Mouse (Mus musculus): Measurements from ENCODE around the gene Krtap21-1.

Gene Krtap21-1

GRCm38 (mm10) chr16:89403768-89404167 is at the start of gene Krtap21-1:
Gene Krtap21-1 (minus strand): TSS chr16:89403868.
- no peak for DNase-seq (ENCODE audit: low read depth)

- DNase-seq (ENCODE audit: low read depth) = no peak
Measured at GRCm38 (mm10) chr16:89429586-89429985, 25.9 kb upstream of the Krtap21-1 start.

DNA sequence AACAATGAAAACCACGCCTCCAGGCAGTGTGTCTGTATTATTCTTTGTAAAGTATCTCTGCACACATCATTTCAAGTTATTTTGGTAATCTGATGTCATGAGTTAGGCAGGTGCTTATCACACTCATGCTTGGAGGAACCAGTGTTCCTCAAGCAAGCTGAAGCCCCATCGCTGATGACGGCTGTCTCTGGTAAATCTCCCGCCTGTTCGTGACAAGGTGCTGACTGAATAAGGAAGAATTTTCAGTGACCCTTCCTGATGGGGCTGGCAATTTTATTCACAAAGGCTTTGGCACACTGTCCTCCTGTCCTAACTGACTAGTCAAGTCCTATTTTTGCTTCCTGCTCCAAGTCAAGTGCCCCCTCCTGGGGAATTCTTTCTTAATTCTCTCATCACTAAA is 21.6 kb upstream of the Krtap21-1 start:
- no peak for DNase-seq (ENCODE audit: low read depth)

DNA sequence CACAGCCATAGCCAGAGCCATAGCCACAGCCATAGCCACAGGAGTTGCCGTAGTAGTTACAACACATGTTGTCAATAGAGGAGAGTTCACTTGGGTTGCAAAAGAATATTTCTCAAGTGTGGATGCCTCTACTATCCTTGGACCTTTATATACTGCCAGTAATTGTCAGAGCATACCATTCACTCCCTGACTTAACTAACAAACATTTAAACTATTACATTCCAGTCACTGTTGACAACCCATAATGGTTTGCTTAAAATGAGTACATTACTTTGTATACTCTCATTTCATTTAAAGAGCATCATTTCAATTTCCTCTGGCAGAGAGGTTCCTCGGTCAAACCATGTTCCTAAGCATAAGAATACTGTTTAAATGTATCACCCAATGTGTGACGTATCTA is 16.3 kb upstream of the Krtap21-1 start, which contains the start of gene Krtap6-2:
Krtap6-2 (minus strand) TSS at position 101 of the 400 bp plus-strand sequence.
- DNase-seq (ENCODE audit: low read depth) = no peak

GRCm38 (mm10) chr16:89416311-89416710 is 12.6 kb upstream of the Krtap21-1 start:
- no peak for DNase-seq (ENCODE audit: low read depth)

- DNase-seq (ENCODE audit: low read depth) = no peak
Measured at GRCm38 (mm10) chr16:89410345-89411068, 6.8 kb upstream of the Krtap21-1 start.

GRCm38 (mm10) chr16:89372734-89373461 is 30.8 kb downstream of the Krtap21-1 start:
- no peak for DNase-seq (ENCODE audit: low read depth)
